Comparison of ENCODE assay signal across 21 mouse cellular contexts in genomic region chr6:148486756-148487155, GRCm38 (mm10). TPM values are rescaled to one million over a fixed set of nuclear protein-coding genes. Genes with fewer than 3 reads are reported as not detected.
"Had no signal": no experiment of that assay in that cellular context is flagged by ENCODE, and none has a peak within 500 bp of the region (broad histone marks: within the 10 kb centered on the region; RNA-seq: fewer than 3 reads in every experiment).

No protein-coding gene starts in this region.

- H3K36me3 ChIP-seq: limb, embryonic 15.5 days; midbrain, embryonic 12.5 days; midbrain, embryonic 15.5 days; neural tube, embryonic 12.5 days; neural tube, embryonic 15.5 days had no signal

- H3K27ac ChIP-seq: kidney, postnatal 0 days; layer of hippocampus, adult 2 months; limb, embryonic 15.5 days; liver, embryonic 14.5 days; macrophage; midbrain, embryonic 12.5 days; midbrain, embryonic 15.5 days; neural tube, embryonic 12.5 days; neural tube, embryonic 15.5 days; stomach, postnatal 0 days had no signal

- H3K4me1 ChIP-seq: limb, embryonic 15.5 days; midbrain, embryonic 12.5 days; midbrain, embryonic 15.5 days; neural tube, embryonic 12.5 days; neural tube, embryonic 15.5 days had no signal

- H3K4me3 ChIP-seq: layer of hippocampus, adult 2 months; limb, embryonic 15.5 days; midbrain, embryonic 12.5 days; midbrain, embryonic 15.5 days; neural tube, embryonic 12.5 days; neural tube, embryonic 15.5 days had no signal

- ATAC-seq: liver, postnatal 0 days; midbrain, embryonic 15.5 days had no signal

- H3K27me3 ChIP-seq: limb, embryonic 15.5 days; midbrain, embryonic 12.5 days; midbrain, embryonic 15.5 days; neural tube, embryonic 12.5 days; neural tube, embryonic 15.5 days had no signal

- H3K4me2 ChIP-seq: limb, embryonic 15.5 days; liver, embryonic 11.5 days; midbrain, embryonic 12.5 days; midbrain, embryonic 15.5 days; neural tube, embryonic 12.5 days; neural tube, embryonic 15.5 days had no signal

- H3K9me3 ChIP-seq: limb, embryonic 15.5 days; midbrain, embryonic 12.5 days; midbrain, embryonic 15.5 days; neural tube, embryonic 12.5 days; neural tube, embryonic 15.5 days had no signal

- H3K9ac ChIP-seq: limb, embryonic 15.5 days; liver, embryonic 14.5 days; liver, postnatal 0 days; midbrain, embryonic 12.5 days; midbrain, embryonic 15.5 days; neural tube, embryonic 12.5 days; neural tube, embryonic 15.5 days had no signal

- DNase-seq: kidney, postnatal 25 days; layer of hippocampus, adult 9-11 months; liver, postnatal 0 days; lung, postnatal 10 days; right cerebral cortex, adult 18-20 months; right cerebral cortex, postnatal 14 days; right cerebral cortex, postnatal 4 days; thymus, adult 2 months; thymus, postnatal 14 days; thymus, postnatal 4 days had no signal

RNA-seq across cellular contexts. Expression of gene Tmtc1, which starts 42.6 kb away (rescaled TPM):
- polyA plus RNA-seq: macrophage had no signal
